Mouse (Mus musculus) brain, adult 10 weeks (tissue): ENCODE data around the gene Prr27. TPM values are rescaled to one million over a fixed set of nuclear protein-coding genes. Genes with fewer than 3 reads are reported as not detected.

Experiments
- polyA plus RNA-seq: library from polyadenylated mRNA; stranded (reverse); fragments of 350-450 nt; fragmentation: Illumina TruSeq; extraction: RNeasy Lipid Tissue Mini Kit (QIAGEN cat#74804); gene quantifications from one replicate; pipeline ENCODE4 v1.2.3, GENCODE M21; 2015; ENCODE audit warnings: low read depth, low replicate concordance

The Prr27 gene
- not detected for polyA plus RNA-seq

GRCm38 (mm10) chr5:87825386-87825785 is at the start of gene Prr27:
Prr27 (plus strand) TSS chr5:87825686.

GRCm38 (mm10) chr5:87807782-87808181 is 17.7 kb upstream of the Prr27 start, which contains the start of gene Csn1s2b:
Csn1s2b (plus strand) TSS chr5:87808082.

GRCm38 (mm10) chr5:87884729-87885128 is 59.2 kb downstream of the Prr27 start, which contains the start of gene Odam:
Odam (plus strand) TSS chr5:87885029.

Other genes with a start within 250 kb of the Prr27 start
- not detected for gene Sult1e1, start 234.1 kb upstream of the Prr27 start, polyA plus RNA-seq
- not detected for gene Csn1s1, start 159.5 kb upstream of the Prr27 start, polyA plus RNA-seq
- not detected for gene Csn2, start 126.1 kb upstream of the Prr27 start, polyA plus RNA-seq
- gene Csn1s2a, start 51.1 kb upstream of the Prr27 start, polyA plus RNA-seq, result not detected
- gene Csn1s2b, start 17.6 kb upstream of the Prr27 start, polyA plus RNA-seq, result not detected
- gene Odam, start 59.3 kb downstream of the Prr27 start, polyA plus RNA-seq, result not detected
- not detected for gene Csn3, start 99.9 kb downstream of the Prr27 start, polyA plus RNA-seq
- gene 2310003L06Rik, start 143.8 kb downstream of the Prr27 start, polyA plus RNA-seq, result not detected
- not detected for gene Gm28434, start 143.8 kb downstream of the Prr27 start, polyA plus RNA-seq
- not detected for gene Cabs1, start 153.8 kb downstream of the Prr27 start, polyA plus RNA-seq
- not detected for gene Smr3a, start 176.9 kb downstream of the Prr27 start, polyA plus RNA-seq